Mouse (Mus musculus) heart, embryonic 16.5 days (tissue): ENCODE results near the gene Serpina9. TPM values are rescaled to one million over a fixed set of nuclear protein-coding genes. Genes with fewer than 3 reads are reported as not detected.
"Not testable (repeated sequence)": the region's sequence is repeated elsewhere in the genome, so short reads cannot be mapped to it uniquely, and the experiment has no call there.

Experiments used
- ATAC-seq: fragments of 200-750 bp; cut with Nextera tagmentation; replicated peaks from 2 replicates; pipeline ENCODE4 v1.8.0; 2017; ENCODE audit warnings: moderate number of reproducible peaks; ENCODE audit not compliant: insufficient read depth, low FRiP score; ENCODE audit errors: extremely low read depth
- H3K27ac ChIP-seq: fragments of 300-500 bp; sonication (generic); 2 replicates; pipeline ENCODE4 v1.5.1; 2014; ENCODE audit warnings: mild to moderate bottlenecking, low read length, control low read depth, moderate library complexity
- H3K27me3 ChIP-seq: fragments of 300-500 bp; sonication (generic); 2 replicates; pipeline ENCODE4 v1.6.1; 2014; ENCODE audit warnings: low read length, mixed read lengths; ENCODE audit not compliant: control insufficient read depth, insufficient read depth
- H3K36me3 ChIP-seq: fragments of 300-500 bp; sonication (generic); 2 replicates; pipeline ENCODE4 v1.6.1; 2014; ENCODE audit not compliant: control insufficient read depth, insufficient read depth
- H3K4me1 ChIP-seq: fragments of 300-500 bp; sonication (generic); 2 replicates; pipeline ENCODE4 v1.6.1; 2014; ENCODE audit warnings: low read length, mixed read lengths; ENCODE audit not compliant: control insufficient read depth, insufficient read depth
- H3K4me2 ChIP-seq: fragments of 300-500 bp; sonication (generic); 2 replicates; pipeline ENCODE4 v1.6.1; 2014; ENCODE audit warnings: low read depth, mild to moderate bottlenecking, control low read depth, low read length
- H3K4me3 ChIP-seq: fragments of 300-500 bp; sonication (generic); 2 replicates; pipeline ENCODE4 v1.5.1; 2014; ENCODE audit warnings: mild to moderate bottlenecking, control low read depth, low read length
- H3K9ac ChIP-seq: fragments of 300-500 bp; sonication (generic); 2 replicates; pipeline ENCODE4 v1.6.1; 2014; ENCODE audit warnings: low read length, control low read depth
- H3K9me3 ChIP-seq: fragments of 300-500 bp; sonication (generic); replicated peaks from 2 replicates; pipeline ENCODE4 v1.6.1; 2016; ENCODE audit warnings: low read length; ENCODE audit not compliant: control insufficient read depth
- WGBS: fragments of 180-500 bp; shearing (Covaris S2); extraction: QIAGEN DNeasy Blood & Tissue Kit; methylation state at CpG from one replicate; pipeline ENCODE4 v1.1.7; 2014; 5-methylcytosine and 5-hydroxymethylcytosine counted together
- polyA plus RNA-seq: library from polyadenylated mRNA; unstranded; fragments of >200 nt; fragmentation: Nextera tagmentation; extraction: Ambion mirVana; gene quantifications from 2 replicates; pipeline ENCODE4 v1.2.1, GENCODE M21; 2015

Gene Serpina9
- polyA plus RNA-seq, 1 experiment from 2014 or later = 0.22 TPM

- Histone ChIP-seq H3K4me3 (no peak overlapping the region), H3K9me3 (no peaks in the 10 kb centered on the region), H3K9ac (no peak overlapping the region), H3K4me2 (no peak overlapping the region), H3K4me1 (no peaks in the 10 kb centered on the region), H3K27ac (no peak overlapping the region), H3K27me3 (no peaks in the 10 kb centered on the region), H3K36me3 (no peaks in the 10 kb centered on the region)
- WGBS = 76% methylated on average over 8 of the region's 8 CpGs
- ATAC-seq = no peak
Observed at GRCm38 (mm10) chr12:103962860-103963259, 50.7 kb downstream of the Serpina9 start.

GRCm38 (mm10) chr12:103962337-103962736 is 51.2 kb downstream of the Serpina9 start:
- Histone ChIP-seq H3K27ac (no peak overlapping the region), H3K4me2 (no peak overlapping the region), H3K36me3 (no peaks in the 10 kb centered on the region), H3K27me3 (no peaks in the 10 kb centered on the region), H3K9ac (no peak overlapping the region), H3K4me1 (no peaks in the 10 kb centered on the region), H3K4me3 (no peak overlapping the region), H3K9me3 (no peaks in the 10 kb centered on the region)
- WGBS = 70% methylated on average over 5 of the region's 5 CpGs
- no peak for ATAC-seq

DNA sequence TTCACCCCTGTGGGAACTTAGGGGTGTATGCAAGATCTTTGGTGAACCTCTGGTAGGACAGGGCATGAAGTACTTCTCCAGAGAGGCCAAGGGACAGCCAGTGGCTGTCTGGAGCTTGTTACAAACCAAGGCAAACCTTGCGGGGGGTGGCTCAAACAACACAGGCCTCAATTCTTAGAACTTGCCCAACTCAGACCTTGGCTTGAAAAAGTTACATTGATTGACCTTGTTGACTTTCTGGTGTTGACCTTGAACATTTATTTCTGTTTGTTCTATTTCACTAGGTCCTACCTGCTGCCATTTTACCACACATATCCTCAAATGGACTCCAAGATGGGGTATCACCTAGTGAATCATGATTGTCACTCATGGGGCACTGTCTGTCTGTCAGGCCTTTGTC is 51.8 kb downstream of the Serpina9 start:
- Histone ChIP-seq H3K9ac (no peak overlapping the region), H3K27ac (no peak overlapping the region), H3K27me3 (no peaks in the 10 kb centered on the region), H3K4me2 (no peak overlapping the region), H3K9me3 (no peaks in the 10 kb centered on the region), H3K36me3 (no peaks in the 10 kb centered on the region), H3K4me1 (no peaks in the 10 kb centered on the region), H3K4me3 (no peak overlapping the region)
- ATAC-seq = no peak
- WGBS = 88% methylated on average over 1 of the region's 1 CpGs

GRCm38 (mm10) chr12:103958798-103959197 is 54.8 kb downstream of the Serpina9 start, which contains the start of gene Serpina1e:
Serpina1e (minus strand) TSS chr12:103958975.
- no peak within 1 kb of the TSS for H3K4me3 ChIP-seq
- H3K4me2 ChIP-seq = no peak within 1 kb of the TSS
- H3K27me3 ChIP-seq = no peaks in the 10 kb centered on the region
- no peaks in the 10 kb centered on the region for H3K9me3 ChIP-seq
- WGBS = 74% methylated on average over 3 of the region's 3 CpGs
- H3K4me1 ChIP-seq = no peaks in the 10 kb centered on the region
- no peaks in the 10 kb centered on the region for H3K36me3 ChIP-seq
- ATAC-seq = no peak
- H3K27ac ChIP-seq = no peak within 1 kb of the TSS
- no peak within 1 kb of the TSS for H3K9ac ChIP-seq

- ATAC-seq, H3K4me2 ChIP-seq, H3K9me3 ChIP-seq, H3K4me3 ChIP-seq, H3K27me3 ChIP-seq, H3K4me1 ChIP-seq, H3K27ac ChIP-seq, H3K9ac ChIP-seq, H3K36me3 ChIP-seq: not testable (repeated sequence)
- WGBS = 65% methylated on average over 2 of the region's 2 CpGs
Observed at GRCm38 (mm10) chr12:103956555-103956954, 57.0 kb downstream of the Serpina9 start.

DNA sequence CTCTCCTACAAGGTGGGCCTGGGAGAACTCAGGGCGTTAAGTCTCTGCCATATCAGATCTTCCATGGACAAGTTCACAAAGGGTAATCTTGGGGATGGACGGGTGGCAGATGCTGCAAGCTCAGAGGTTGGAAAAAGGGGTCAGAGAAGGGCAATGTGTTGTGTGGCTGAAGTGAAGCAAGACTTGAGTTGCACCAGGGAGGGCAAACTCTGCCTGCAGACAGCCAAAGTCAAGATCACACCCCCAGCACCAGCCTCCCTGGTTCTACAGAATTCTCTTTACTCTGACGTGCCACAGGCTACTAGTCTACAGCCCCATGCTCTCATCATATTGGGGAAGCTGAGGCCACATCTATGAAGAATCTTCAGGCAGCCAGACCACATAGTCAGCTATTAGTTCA is 60.6 kb downstream of the Serpina9 start:
- not testable (repeated sequence) for H3K27me3 ChIP-seq, H3K36me3 ChIP-seq, ATAC-seq, H3K9me3 ChIP-seq, H3K9ac ChIP-seq, H3K4me1 ChIP-seq, H3K4me3 ChIP-seq, H3K27ac ChIP-seq, H3K4me2 ChIP-seq
- WGBS = 67% methylated on average over 3 of the region's 3 CpGs

DNA sequence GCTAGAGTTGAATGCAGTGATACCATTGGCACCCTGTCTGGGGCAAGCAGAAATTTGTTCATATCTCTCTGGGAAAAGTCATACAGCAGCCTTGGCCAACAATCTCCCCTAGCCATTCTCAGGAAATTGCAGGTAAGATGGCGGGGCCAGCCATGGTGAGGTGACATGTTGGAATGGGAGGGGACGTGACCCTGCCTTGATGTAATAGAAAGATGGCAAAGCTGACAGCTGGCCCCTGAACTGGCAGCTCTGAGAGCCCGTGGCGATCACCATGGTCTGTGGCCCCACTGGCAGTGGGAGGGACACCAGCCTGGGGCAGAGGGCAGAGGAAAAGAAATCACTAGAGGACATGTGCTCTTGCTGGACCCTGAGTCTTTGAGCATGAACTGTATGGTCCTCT is 67.3 kb downstream of the Serpina9 start:
- 71% methylated on average over 4 of the region's 4 CpGs for WGBS
- H3K4me1 ChIP-seq = no peaks in the 10 kb centered on the region
- no peak for ATAC-seq
- no peak overlapping the region for H3K9ac ChIP-seq
- H3K4me3 ChIP-seq = no peak overlapping the region
- H3K27me3 ChIP-seq = no peaks in the 10 kb centered on the region
- H3K27ac ChIP-seq = no peak overlapping the region
- H3K36me3 ChIP-seq = no peaks in the 10 kb centered on the region
- no peak overlapping the region for H3K4me2 ChIP-seq
- no peaks in the 10 kb centered on the region for H3K9me3 ChIP-seq

Other genes with a start within 250 kb of the Serpina9 start
- 0.35 and 0.43 TPM in 2 replicates for gene Serpina1d, start 240.2 kb downstream of the Serpina9 start, polyA plus RNA-seq
- gene Serpina1b, start 183.4 kb downstream of the Serpina9 start, polyA plus RNA-seq = 1.1 and 1.4 TPM in 2 replicates
- 0.85 and 0.90 TPM in 2 replicates for gene Serpina1a, start 150.2 kb downstream of the Serpina9 start, polyA plus RNA-seq
- 0.55 TPM in 1 of 2 replicates, not detected in the other for gene Serpina1c, start 108.9 kb downstream of the Serpina9 start, polyA plus RNA-seq
- 0.22 and 0.85 TPM in 2 replicates for gene Serpina1e, start 54.8 kb downstream of the Serpina9 start, polyA plus RNA-seq
- not detected in 2 replicates for gene Serpina11, start 23.8 kb downstream of the Serpina9 start, polyA plus RNA-seq
- gene Serpina12, start 30.7 kb upstream of the Serpina9 start, polyA plus RNA-seq = not detected in 2 replicates
- not detected in 2 replicates for gene Serpina5, start 87.4 kb upstream of the Serpina9 start, polyA plus RNA-seq
- gene Serpina3a, start 99.0 kb upstream of the Serpina9 start, polyA plus RNA-seq = not detected in 2 replicates
- gene Serpina3b, start 114.2 kb upstream of the Serpina9 start, polyA plus RNA-seq = not detected in 2 replicates
- 0.11 TPM in 1 of 2 replicates, not detected in the other for gene Serpina3c, start 140.1 kb upstream of the Serpina9 start, polyA plus RNA-seq
- 0.16 and 0.51 TPM in 2 replicates for gene Serpina3f, start 200.8 kb upstream of the Serpina9 start, polyA plus RNA-seq
- 7.1 and 15.4 TPM in 2 replicates for gene Serpina3g, start 222.5 kb upstream of the Serpina9 start, polyA plus RNA-seq
- gene Serpina3i, start 249.4 kb upstream of the Serpina9 start, polyA plus RNA-seq = 2.0 and 4.2 TPM in 2 replicates